Mouse (Mus musculus) cerebellum, postnatal 4 days (tissue): Measurements from ENCODE around the gene Mboat2.
A peak's percentile ranks its signal among the peaks of the same experiment; 100 is the strongest.

Experiments used
- DNase-seq, 2 experiments: peaks; one replicate each; pipeline ENCODE4 v3.0.0; 2022; ENCODE audit warnings: low spot score in 2 of 2, mixed read lengths in 1 of 2

Mboat2 gene

GRCm38 (mm10) chr12:24948344-24948743 lies 117.7 kb downstream of the Mboat2 start:
- peak in 1 of 2 experiments; percentile 44 for DNase-seq

- DNase-seq: no peak
These were observed 119.8 kb downstream of the Mboat2 start for GRCm38 (mm10) chr12:24950376-24951046.

GRCm38 (mm10) chr12:24952147-24952546 lies 121.5 kb downstream of the Mboat2 start:
- peak; percentile 55 to 68 for DNase-seq

- DNase-seq: no peak
These were observed 124.5 kb downstream of the Mboat2 start for GRCm38 (mm10) chr12:24955137-24955536.

GRCm38 (mm10) chr12:24958526-24958925 lies 127.8 kb downstream of the Mboat2 start:
- DNase-seq: no peak

- DNase-seq: no peak
These were observed 131.1 kb downstream of the Mboat2 start for GRCm38 (mm10) chr12:24961821-24962220.

GRCm38 (mm10) chr12:24962362-24962967 lies 131.8 kb downstream of the Mboat2 start:
- no peak for DNase-seq

- no peak for DNase-seq
These were observed 132.8 kb downstream of the Mboat2 start for GRCm38 (mm10) chr12:24963393-24964022.

- DNase-seq: no peak
These were observed 134.7 kb downstream of the Mboat2 start for GRCm38 (mm10) chr12:24965406-24965805.

- DNase-seq: no peak
These were observed 135.4 kb downstream of the Mboat2 start for GRCm38 (mm10) chr12:24966046-24966445.

GRCm38 (mm10) chr12:24971490-24972200 lies 141.0 kb downstream of the Mboat2 start:
- no peak for DNase-seq

GRCm38 (mm10) chr12:24972371-24973350 lies 142.0 kb downstream of the Mboat2 start:
- no peak for DNase-seq

- DNase-seq: no peak
These were observed 142.9 kb downstream of the Mboat2 start for GRCm38 (mm10) chr12:24973586-24973985.

GRCm38 (mm10) chr12:24974446-24975114 lies 143.9 kb downstream of the Mboat2 start, which contains the start of gene Kidins220:
Gene Kidins220 (plus strand): TSS chr12:24974925.
- DNase-seq: peak; percentile 94 to 97

GRCm38 (mm10) chr12:24975115-24975733 lies 144.5 kb downstream of the Mboat2 start:
- peak; percentile 27 to 68 for DNase-seq

- no peak for DNase-seq
These were observed 154.5 kb downstream of the Mboat2 start for GRCm38 (mm10) chr12:24985226-24985625.

GRCm38 (mm10) chr12:24995350-24995749 lies 164.7 kb downstream of the Mboat2 start:
- no peak for DNase-seq

GRCm38 (mm10) chr12:25005350-25005749 lies 174.7 kb downstream of the Mboat2 start:
- no peak for DNase-seq

- no peak for DNase-seq
These were observed 179.3 kb downstream of the Mboat2 start for GRCm38 (mm10) chr12:25009957-25010356.

GRCm38 (mm10) chr12:25010416-25010815 lies 179.7 kb downstream of the Mboat2 start:
- DNase-seq: no peak
